15 mouse cellular contexts compared by ENCODE assay signal in genomic region chr10:121859803-121860571, GRCm38 (mm10).
DNase-seq lines count a peak whose midpoint lies in the region; ATAC-seq and TF ChIP-seq lines count a peak whose summit lies in the region.
"Had no signal": no experiment of that assay in that cellular context is flagged by ENCODE, and none has a peak within 500 bp of the region (broad histone marks: within the 10 kb centered on the region; RNA-seq: fewer than 3 reads in every experiment).

No protein-coding gene starts in this region.

- H3K9me3 ChIP-seq in hindbrain, embryonic 13.5 days = no peaks in the 10 kb centered on the region
- no peaks in the 10 kb centered on the region for H3K9me3 ChIP-seq in hindbrain, postnatal 0 days (ENCODE audit: low read length)
- no peaks in the 10 kb centered on the region for H3K9me3 ChIP-seq in kidney, embryonic 16.5 days (ENCODE audit: low read length)
- H3K9me3 ChIP-seq in midbrain, embryonic 14.5 days (ENCODE audit: control insufficient read depth, low read length) = no peaks in the 10 kb centered on the region

- no peak for TF ChIP-seq CTCF in hindbrain, postnatal 0 days (IDR thresholded peaks at IDR 0.05; ENCODE audit: low read depth)
- TF ChIP-seq CTCF in brain, embryonic 14.5 days (IDR thresholded peaks at IDR 0.05; ENCODE audit: borderline replicate concordance, extremely low read depth, insufficient read depth, insufficient read length) = no peak

- no peak for DNase-seq in hindbrain, postnatal 0 days (ENCODE audit: low spot score)
- DNase-seq in brain, embryonic 14.5 days (ENCODE audit: low read depth) = peak; percentile 42
- DNase-seq in midbrain, embryonic 14.5 days = peak; percentile 54
- no peak for DNase-seq in gastrocnemius, postnatal 14 days
- DNase-seq in lung, postnatal 25 days (ENCODE audit: low spot score) = no peak
- DNase-seq in cerebellum, postnatal 14 days = no peak
- DNase-seq: B cell, adult 2 months; cerebellum, adult 8-10 months; gastrocnemius, postnatal 10 days had no signal

- H3K36me3 ChIP-seq in hindbrain, embryonic 13.5 days = peaks cover 14% of the 10 kb centered on the region
- H3K36me3 ChIP-seq in hindbrain, postnatal 0 days (ENCODE audit: insufficient read depth, low read length) = 0 out of 2 replicates have a peak, but pooled peaks cover 6% of the 10 kb centered on the region
- H3K36me3 ChIP-seq in kidney, embryonic 16.5 days (ENCODE audit: insufficient read depth, low read length) = no peaks in the 10 kb centered on the region
- H3K36me3 ChIP-seq in midbrain, embryonic 14.5 days (ENCODE audit: control insufficient read depth, insufficient read depth, low read length) = peaks cover 6% of the 10 kb centered on the region

- no peak overlapping the region for H3K4me2 ChIP-seq in hindbrain, embryonic 13.5 days
- no peak overlapping the region for H3K4me2 ChIP-seq in hindbrain, postnatal 0 days (ENCODE audit: low read depth, low read length)
- no peak overlapping the region for H3K4me2 ChIP-seq in kidney, embryonic 16.5 days (replicated peaks; ENCODE audit: low read depth, low read length)
- H3K4me2 ChIP-seq in midbrain, embryonic 14.5 days (ENCODE audit: low read length) = no peak overlapping the region
- H3K4me2 ChIP-seq: heart, embryonic 13.5 days had no signal

- intact Hi-C loops in gastrocnemius, postnatal 14 days (cut with DNase I; ENCODE audit: low total_unique reads) = no loop called here

- no peak for ATAC-seq in hindbrain, embryonic 13.5 days (ENCODE audit: low FRiP score)
- no peak for ATAC-seq in hindbrain, postnatal 0 days
- ATAC-seq in kidney, embryonic 16.5 days (ENCODE audit: low FRiP score, low TSS enrichment) = no peak
- ATAC-seq in midbrain, embryonic 14.5 days (ENCODE audit: low FRiP score, low TSS enrichment) = no peak
- ATAC-seq: activated CD4-positive, CD25-positive, alpha-beta regulatory T cell, adult 4 months; forebrain, embryonic 16.5 days had no signal

- H3K4me3 ChIP-seq in hindbrain, embryonic 13.5 days = no peak overlapping the region
- H3K4me3 ChIP-seq in hindbrain, postnatal 0 days (ENCODE audit: low read length) = no peak overlapping the region
- no peak overlapping the region for H3K4me3 ChIP-seq in kidney, embryonic 16.5 days (ENCODE audit: low read length)
- H3K4me3 ChIP-seq in midbrain, embryonic 14.5 days (replicated peaks; ENCODE audit: low read depth, low read length) = no peak overlapping the region
- H3K4me3 ChIP-seq: heart, embryonic 13.5 days had no signal

- H3K27me3 ChIP-seq in hindbrain, embryonic 13.5 days = no peaks in the 10 kb centered on the region
- no peaks in the 10 kb centered on the region for H3K27me3 ChIP-seq in hindbrain, postnatal 0 days (ENCODE audit: insufficient read depth, low read length)
- no peaks in the 10 kb centered on the region for H3K27me3 ChIP-seq in kidney, embryonic 16.5 days (ENCODE audit: insufficient read depth, low read length)
- H3K27me3 ChIP-seq in midbrain, embryonic 14.5 days (ENCODE audit: control insufficient read depth, insufficient read depth, low read length) = no peaks in the 10 kb centered on the region
- H3K27me3 ChIP-seq: heart, embryonic 13.5 days had no signal

- H3K4me1 ChIP-seq in hindbrain, embryonic 13.5 days (replicated peaks) = peaks cover 27% of the 10 kb centered on the region
- 0 out of 2 replicates have a peak, but pooled peaks cover 5% of the 10 kb centered on the region for H3K4me1 ChIP-seq in hindbrain, postnatal 0 days (ENCODE audit: insufficient read depth, low read length)
- H3K4me1 ChIP-seq in kidney, embryonic 16.5 days (ENCODE audit: insufficient read depth, low read length) = peaks cover 17% of the 10 kb centered on the region; the same call in 1 of the 2 replicates
- peaks cover 14% of the 10 kb centered on the region for H3K4me1 ChIP-seq in midbrain, embryonic 14.5 days (ENCODE audit: control insufficient read depth, insufficient read depth, low read length)

- no peak overlapping the region for H3K9ac ChIP-seq in hindbrain, embryonic 13.5 days
- no peak overlapping the region for H3K9ac ChIP-seq in hindbrain, postnatal 0 days (replicated peaks; ENCODE audit: low read length)
- H3K9ac ChIP-seq in kidney, embryonic 16.5 days (replicated peaks; ENCODE audit: low read length) = no peak overlapping the region
- H3K9ac ChIP-seq in midbrain, embryonic 14.5 days (replicated peaks; ENCODE audit: low read length) = no peak overlapping the region
- H3K9ac ChIP-seq: heart, embryonic 13.5 days had no signal

- no peak for TF ChIP-seq POLR2A in brain, embryonic 14.5 days (IDR thresholded peaks at IDR 0.05; ENCODE audit: borderline replicate concordance, extremely low read depth, insufficient read depth, insufficient read length, poor library complexity, severe bottlenecking)

- H3K27ac ChIP-seq in hindbrain, embryonic 13.5 days = peak overlapping the region; percentile 64
- H3K27ac ChIP-seq in hindbrain, postnatal 0 days = no peak overlapping the region
- 0 out of 2 replicates have a peak overlapping the region, but pooled peaks have one; percentile 14 for H3K27ac ChIP-seq in kidney, embryonic 16.5 days (ENCODE audit: low read length)
- peak overlapping the region; percentile 46 for H3K27ac ChIP-seq in midbrain, embryonic 14.5 days (replicated peaks; ENCODE audit: low read depth, low read length)
- H3K27ac ChIP-seq: heart, embryonic 13.5 days; stomach, postnatal 0 days had no signal

- 68% methylated on average over 10 of the region's 10 CpGs for WGBS in hindbrain, embryonic 13.5 days
- WGBS in hindbrain, postnatal 0 days = 60% methylated on average over 10 of the region's 10 CpGs
- 70% methylated on average over 10 of the region's 10 CpGs for WGBS in kidney, embryonic 16.5 days
- 54% methylated on average over 10 of the region's 10 CpGs for WGBS in midbrain, embryonic 14.5 days

Comparison
In these comparisons a context has a peak if more than half of its experiments do, and no peak if none do; other contexts are left out.
1. DNase-seq: peak in brain, embryonic 14.5 days (single experiment) and midbrain, embryonic 14.5 days (single experiment); none in hindbrain, postnatal 0 days (single experiment), gastrocnemius, postnatal 14 days (single experiment), lung, postnatal 25 days (single experiment) and cerebellum, postnatal 14 days (0 of 2).